Mouse (Mus musculus) embryonic stem cell, embryonic (primary cell): ENCODE measurements at regions not wholly inside any gene's neighbourhood (a gene's known extent, or its start where the extent isn't known, plus 50 kb on each side); places are given as distances from the start of the nearest gene placed in this dataset.

Experiments used
- CTCF ChIA-PET, 4 experiments: fragments of 300-600 bp in 2 of 4; fragments of 350-600 bp in 2 of 4; sonication (Branson Sonifier 250); formaldehyde crosslinking; loops; one replicate each; lab custom pipeline; 2022; ENCODE audit warnings: inconsistent platforms in 2 of 4; lab: Charles Lee
- POLR2A ChIA-PET, 4 experiments: fragments of 300-600 bp in 2 of 4; fragments of 350-600 bp in 2 of 4; sonication (Branson Sonifier 250); formaldehyde crosslinking; loops; one replicate each; lab custom pipeline; 2022; ENCODE audit warnings: antibody characterized with exemption in 4 of 4, inconsistent platforms in 1 of 4; lab: Charles Lee

GRCm38 (mm10) chr13:52068886-52069439 is 222.5 kb downstream of the Gadd45g start:
- ChIA-PET POLR2A (no interaction called here), CTCF (no interaction called here)

DNA sequence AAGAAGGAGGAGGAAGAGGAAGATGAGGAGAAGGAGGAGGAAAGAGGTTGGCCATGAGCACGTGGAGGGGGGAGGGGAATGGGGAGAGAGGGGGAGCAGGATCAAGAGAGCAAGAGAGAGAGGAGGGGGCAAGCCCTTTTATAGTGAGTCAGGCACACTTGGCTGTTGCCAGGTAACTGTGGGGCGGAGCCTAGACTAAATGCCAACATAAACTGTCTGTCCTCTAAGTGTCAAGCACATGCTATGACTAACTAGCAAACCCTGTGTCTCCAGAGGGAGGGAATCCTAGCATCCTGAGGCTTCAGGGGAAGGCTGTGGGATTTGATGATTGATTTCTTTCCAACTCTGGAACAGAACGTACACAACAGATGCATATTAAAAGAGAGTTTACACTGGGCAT is 223.2 kb downstream of the Gadd45g start:
- CTCF ChIA-PET: no interaction called here
- POLR2A ChIA-PET: no interaction called here

DNA sequence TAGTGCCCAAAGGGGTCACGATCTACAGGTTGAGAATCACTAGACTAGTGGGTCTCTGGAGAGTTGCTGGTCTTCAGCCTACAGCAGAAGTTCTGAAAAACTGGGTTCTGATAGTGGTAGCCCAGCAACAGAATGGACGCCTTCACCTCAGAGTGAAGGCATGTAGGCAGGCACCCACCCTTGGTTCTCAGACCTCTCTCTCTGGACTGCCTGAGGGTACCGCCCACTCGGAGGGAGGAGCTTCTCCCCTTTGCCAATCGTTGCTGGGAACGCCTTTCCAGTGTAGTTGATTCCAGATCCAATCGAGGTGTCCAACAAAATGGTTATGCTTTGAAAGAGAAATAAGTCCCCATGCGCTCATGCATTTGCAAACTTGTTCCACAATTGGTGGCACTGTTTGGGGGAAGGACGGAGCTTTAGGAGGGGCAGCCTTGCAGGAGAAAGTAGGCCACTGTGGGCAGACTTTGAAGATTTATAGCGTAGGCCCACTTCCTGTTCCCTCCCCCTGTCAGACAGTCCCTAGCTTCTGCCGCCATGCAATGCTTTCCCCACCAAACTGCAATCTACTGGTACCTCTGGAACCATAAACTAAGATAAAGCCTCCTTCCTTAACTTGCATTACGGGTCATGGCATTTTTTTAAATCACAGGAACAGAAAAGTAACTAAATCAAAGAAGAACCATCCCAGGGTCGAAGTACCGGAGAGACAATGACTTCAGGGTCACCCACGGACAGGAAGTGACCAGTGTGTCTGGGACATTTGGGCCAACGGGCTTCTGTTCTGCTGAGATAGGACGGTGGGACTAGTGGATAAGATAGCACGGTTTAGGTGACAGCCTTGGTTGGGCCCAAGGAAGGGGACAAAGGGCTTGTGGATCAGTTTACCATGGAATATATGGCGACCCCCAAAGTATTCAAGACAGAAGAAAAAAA is 224.5 kb downstream of the Gadd45g start:
- POLR2A ChIA-PET: interaction anchor here in 2 of 4 experiments (0.7 to 1.1 kb wide), 6 partner anchors 9 to 420 kb away, joined by 3 to 7 read pairs (median 4); partner anchors contain the start of gene Secisbp2 (in 1 of the 2)
- CTCF ChIA-PET: no interaction called here

GRCm38 (mm10) chr13:52077616-52078015 is 231.1 kb downstream of the Gadd45g start:
- ChIA-PET CTCF (no interaction called here), POLR2A (interaction anchor here in 2 of 4 experiments (0.5 to 0.6 kb wide), 2 partner anchors 151 to 597 kb away, joined by 4 to 10 read pairs; no protein-coding TSS in a partner anchor)

GRCm38 (mm10) chr13:52078561-52078960 is 232.1 kb downstream of the Gadd45g start:
- CTCF ChIA-PET: no interaction called here
- POLR2A ChIA-PET: interaction anchor here in 1 of 4 experiments (0.6 kb wide), 1 partner anchor 387 kb away, joined by 6 read pairs; no protein-coding TSS in a partner anchor

DNA sequence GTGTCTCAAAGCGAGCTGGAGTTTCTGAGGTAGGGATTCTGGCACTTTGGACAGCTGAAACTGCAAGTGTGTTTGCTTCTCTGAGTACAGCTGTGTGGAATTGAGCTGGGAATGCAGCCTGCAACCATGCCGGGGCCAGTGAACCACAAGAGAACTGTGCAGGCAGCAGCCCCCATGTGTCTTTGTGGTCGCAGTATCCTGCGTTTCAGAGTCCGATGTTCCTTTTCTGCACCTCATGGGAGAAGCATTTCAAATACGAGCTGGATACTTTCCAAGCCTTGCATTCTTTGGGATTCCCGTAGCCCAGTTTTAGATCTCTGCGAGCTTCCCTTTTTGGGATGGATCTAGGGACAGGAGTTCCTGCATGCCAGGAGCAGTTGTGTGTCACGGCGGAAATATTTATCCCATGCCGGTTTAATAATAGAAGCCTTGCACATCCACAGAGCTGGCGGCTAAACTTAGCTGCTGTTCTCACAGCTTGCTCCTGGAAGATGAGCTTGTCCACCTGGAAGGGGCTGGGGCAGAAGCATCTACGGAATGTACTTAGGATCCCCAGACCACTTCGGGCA is 233.3 kb downstream of the Gadd45g start:
- CTCF ChIA-PET: no interaction called here

GRCm38 (mm10) chr13:52083601-52084455 is 237.3 kb downstream of the Gadd45g start:
- ChIA-PET CTCF (no interaction called here), POLR2A (interaction anchor here in 3 of 4 experiments (0.6 to 1.2 kb wide), 3 partner anchors 9 to 436 kb away, joined by 3 to 7 read pairs (median 3); no protein-coding TSS in a partner anchor)

More for the DNA sequence above, 233.3 kb downstream of the Gadd45g start:
- POLR2A ChIA-PET: interaction anchor here in 1 of 4 experiments (0.6 to 0.9 kb wide), 3 partner anchors 71 to 288 kb away, joined by 3 read pairs; no protein-coding TSS in a partner anchor

DNA sequence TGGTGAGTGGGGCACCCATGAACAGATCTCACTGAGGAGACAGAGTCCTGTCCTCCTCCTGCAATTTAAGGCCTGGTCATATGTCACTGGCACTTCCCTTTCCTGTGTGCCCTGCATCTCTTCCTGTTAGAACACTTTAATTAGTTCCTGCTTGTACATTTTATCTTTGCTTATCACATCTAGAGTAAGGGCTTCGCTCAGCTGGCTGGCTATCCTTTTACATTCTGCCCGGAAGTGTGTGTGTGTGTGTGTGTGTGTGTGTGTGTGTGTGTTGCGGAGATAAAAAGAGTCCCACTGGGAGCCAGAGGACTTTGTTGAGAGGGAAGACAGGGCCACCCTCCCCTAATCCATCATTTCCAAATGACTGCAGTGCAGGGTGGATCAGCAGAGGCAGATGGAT is 238.6 kb downstream of the Gadd45g start:
- ChIA-PET POLR2A (interaction anchor here in 2 of 4 experiments (0.5 to 1.1 kb wide), 4 partner anchors 10 to 1079 kb away, joined by 3 to 4 read pairs (median 3); no protein-coding TSS in a partner anchor), CTCF (no interaction called here)

DNA sequence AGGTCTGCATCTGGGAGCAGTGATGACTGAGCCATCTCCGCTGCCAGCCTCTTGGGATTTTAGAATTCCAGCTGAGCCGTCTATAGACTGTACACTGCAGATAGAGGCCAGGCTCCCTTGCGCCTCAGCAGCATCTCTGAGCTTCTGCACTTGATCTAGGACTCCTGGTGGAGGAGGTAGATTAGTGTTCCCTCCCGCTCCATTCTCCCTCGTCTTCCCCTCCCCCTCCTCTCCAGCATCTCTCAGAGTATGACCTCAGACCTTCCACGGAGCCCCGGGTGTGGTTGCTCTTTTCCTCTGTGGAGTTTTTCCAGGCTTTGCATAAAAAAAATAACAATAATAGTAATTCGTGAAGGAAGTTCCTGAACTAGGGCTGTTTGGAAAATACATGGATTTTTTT is 241.8 kb downstream of the Gadd45g start:
- ChIA-PET POLR2A (interaction anchor here in 2 of 4 experiments (0.6 kb wide), 3 partner anchors 231 to 937 kb away, joined by 3 to 5 read pairs (median 4); no protein-coding TSS in a partner anchor), CTCF (interaction anchor here in 2 of 4 experiments (0.5 to 0.7 kb wide), 2 partner anchors 51 to 248 kb away, joined by 3 read pairs; no protein-coding TSS in a partner anchor)

GRCm38 (mm10) chr13:52090365-52090764 is 243.9 kb downstream of the Gadd45g start:
- ChIA-PET POLR2A (no interaction called here), CTCF (no interaction called here)

DNA sequence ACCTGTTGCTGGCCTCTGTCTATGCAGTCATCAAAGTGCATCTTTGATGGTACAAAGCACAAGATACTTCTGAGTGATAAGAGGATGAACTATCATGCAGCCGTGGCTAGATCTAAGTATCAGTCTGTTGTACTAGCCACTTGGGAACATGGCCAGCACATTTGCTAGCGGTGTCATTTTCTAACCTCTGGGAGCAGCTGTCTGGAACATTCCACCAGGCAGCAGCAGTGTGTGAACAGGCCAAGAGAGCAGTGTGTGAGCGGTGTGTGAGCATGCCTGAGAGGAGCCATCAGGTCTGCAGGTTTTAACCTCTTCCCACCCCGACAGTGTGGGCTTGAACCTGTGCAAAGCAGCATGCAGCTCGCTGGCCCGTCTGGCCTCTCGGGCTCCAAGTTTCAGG is 248.3 kb downstream of the Gadd45g start:
- POLR2A ChIA-PET: interaction anchor here in 1 of 4 experiments (0.7 kb wide), 2 partner anchors 35 to 226 kb away, joined by 4 to 7 read pairs; no protein-coding TSS in a partner anchor
- CTCF ChIA-PET: interaction anchor here in 1 of 4 experiments (0.6 kb wide), 1 partner anchor 250 kb away, joined by 4 read pairs; no protein-coding TSS in a partner anchor

DNA sequence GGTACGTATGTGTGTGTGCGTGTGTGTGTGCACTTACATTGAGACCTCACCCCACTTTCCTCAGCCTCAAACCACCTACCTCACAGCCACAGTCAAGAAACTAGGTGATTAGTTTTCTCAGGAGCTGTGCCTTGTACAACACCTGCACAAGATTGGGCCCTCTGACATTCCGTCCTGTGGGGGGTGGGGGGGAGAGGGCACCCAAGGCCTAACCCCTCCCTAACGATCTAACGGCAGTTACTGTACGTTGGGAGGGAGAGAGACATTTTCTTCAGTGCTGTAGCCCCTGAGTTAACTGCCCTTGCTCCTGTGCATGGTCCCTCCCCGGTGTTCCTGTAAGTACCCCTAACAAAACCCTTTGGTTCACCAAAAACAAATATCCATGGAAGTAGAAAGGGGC is 250.0 kb downstream of the Gadd45g start:
- CTCF ChIA-PET: no interaction called here
- POLR2A ChIA-PET: interaction anchor here in 1 of 4 experiments (1.2 kb wide), 1 partner anchor 251 kb away, joined by 3 read pairs; no protein-coding TSS in a partner anchor

DNA sequence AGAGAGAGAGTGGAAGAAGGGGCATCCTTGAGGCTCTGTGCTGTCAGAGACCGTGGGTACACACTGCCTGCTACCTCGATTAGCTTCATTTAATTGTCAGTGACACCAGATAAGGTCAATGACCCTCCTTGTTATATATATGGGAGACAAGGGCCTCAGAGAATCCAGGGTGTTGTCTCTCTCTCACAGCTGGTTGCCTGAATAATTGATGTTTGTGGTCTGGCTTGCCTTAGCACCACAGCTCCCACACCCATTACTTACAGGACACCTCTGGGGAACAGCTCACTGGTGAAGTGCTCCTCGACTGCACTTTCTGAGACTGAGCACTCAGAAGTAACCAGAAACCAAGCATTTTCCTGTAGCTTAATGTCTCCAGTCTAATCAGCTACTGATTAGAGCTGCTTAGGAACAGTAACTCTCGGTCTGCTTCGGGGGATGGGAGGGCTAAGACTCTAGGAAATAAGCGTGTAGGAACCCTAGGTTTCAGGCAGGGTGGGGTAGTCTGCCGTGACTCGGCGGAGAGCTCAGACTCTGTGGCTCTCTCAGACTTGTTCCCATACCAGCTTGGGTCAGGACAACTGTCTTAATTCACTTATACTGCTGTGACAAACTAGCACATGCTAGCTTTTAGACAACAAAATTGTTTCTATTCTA is 259.6 kb downstream of the Gadd45g start:
- ChIA-PET CTCF (interaction anchor here in 2 of 4 experiments (0.5 to 0.6 kb wide), 3 partner anchors 76 to 463 kb away, joined by 3 to 5 read pairs (median 3); no protein-coding TSS in a partner anchor), POLR2A (interaction anchor here in 1 of 4 experiments (0.6 to 1.4 kb wide), 2 partner anchors 32 to 382 kb away, joined by 3 to 5 read pairs; no protein-coding TSS in a partner anchor)

DNA sequence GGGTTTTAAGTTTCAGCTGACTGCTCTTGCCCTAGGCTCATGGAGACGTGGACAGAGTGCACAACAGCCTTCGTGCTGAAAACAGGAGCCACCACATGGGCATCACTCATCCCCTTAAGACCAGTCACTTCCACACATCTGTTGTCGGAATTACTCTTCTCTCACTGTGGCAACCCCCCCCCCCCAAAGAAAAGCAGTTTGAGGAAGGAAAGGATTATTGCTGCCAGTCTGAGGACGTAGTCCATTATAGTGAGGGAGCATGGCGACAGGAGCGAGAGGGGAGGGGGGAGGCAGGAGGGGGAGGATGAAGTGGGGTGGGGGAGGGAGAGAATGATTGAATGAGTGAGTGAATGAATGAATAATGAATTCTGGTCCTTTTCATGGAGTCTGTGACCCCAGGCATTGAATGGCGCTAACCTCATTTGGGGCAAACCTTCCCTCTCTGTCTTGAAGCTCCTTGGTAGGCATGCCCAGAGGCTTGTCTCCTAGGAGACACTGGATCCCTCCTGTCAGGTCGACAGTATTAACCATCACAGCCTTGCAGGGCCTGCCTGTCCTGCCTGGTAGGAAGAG is 262.0 kb downstream of the Gadd45g start:
- ChIA-PET CTCF (interaction anchor here in 2 of 4 experiments (0.5 to 0.7 kb wide), 2 partner anchors 168 to 1122 kb away, joined by 3 read pairs; no protein-coding TSS in a partner anchor), POLR2A (interaction anchor here in 1 of 4 experiments (0.7 kb wide), 1 partner anchor 881 kb away, joined by 4 read pairs; no protein-coding TSS in a partner anchor)

- ChIA-PET POLR2A (interaction anchor here in 1 of 4 experiments (0.7 kb wide), 1 partner anchor 880 kb away, joined by 4 read pairs; no protein-coding TSS in a partner anchor), CTCF (interaction anchor here in 2 of 4 experiments (0.5 to 0.6 kb wide), 2 partner anchors 264 to 1123 kb away, joined by 3 to 4 read pairs; no protein-coding TSS in a partner anchor)
These were observed 262.7 kb downstream of the Gadd45g start for GRCm38 (mm10) chr13:52109039-52109759.

GRCm38 (mm10) chr13:52110750-52111149 is 264.3 kb downstream of the Gadd45g start:
- POLR2A ChIA-PET: no interaction called here
- CTCF ChIA-PET: no interaction called here
